10 mouse cellular contexts compared by ENCODE assay signal in genomic region chrX:99443528-99443962, GRCm38 (mm10). TPM values are rescaled to one million over a fixed set of nuclear protein-coding genes. Genes with fewer than 3 reads are reported as not detected.
DNase-seq lines count a peak whose midpoint lies in the region; ATAC-seq and TF ChIP-seq lines count a peak whose summit lies in the region.
"Had no signal": no experiment of that assay in that cellular context is flagged by ENCODE, and none has a peak within 500 bp of the region (broad histone marks: within the 10 kb centered on the region; RNA-seq: fewer than 3 reads in every experiment).

No protein-coding gene starts in this region.

- H3K9me3 ChIP-seq in forebrain, embryonic 11.5 days (ENCODE audit: control insufficient read depth, low read length), result no peaks in the 10 kb centered on the region
- no peaks in the 10 kb centered on the region for H3K9me3 ChIP-seq in forebrain, postnatal 0 days (ENCODE audit: low read length)
- no peaks in the 10 kb centered on the region for H3K9me3 ChIP-seq in lung, postnatal 0 days (ENCODE audit: low read length)
- H3K9me3 ChIP-seq in forebrain, embryonic 14.5 days (replicated peaks; ENCODE audit: control insufficient read depth, low read length), result no peaks in the 10 kb centered on the region
- no peaks in the 10 kb centered on the region for H3K9me3 ChIP-seq in midbrain, embryonic 14.5 days (ENCODE audit: control insufficient read depth, low read length)
- no peaks in the 10 kb centered on the region for H3K9me3 ChIP-seq in heart, embryonic 11.5 days (replicated peaks; ENCODE audit: control insufficient read depth, low read length)

- H3K9ac ChIP-seq in forebrain, embryonic 11.5 days (ENCODE audit: low read length), result peak overlapping the region; percentile 20
- no peak overlapping the region for H3K9ac ChIP-seq in forebrain, postnatal 0 days
- no peak overlapping the region for H3K9ac ChIP-seq in lung, postnatal 0 days (replicated peaks; ENCODE audit: low read depth)
- no peak overlapping the region for H3K9ac ChIP-seq in forebrain, embryonic 14.5 days (ENCODE audit: low read length)
- no peak overlapping the region for H3K9ac ChIP-seq in midbrain, embryonic 14.5 days (replicated peaks; ENCODE audit: low read length)
- H3K9ac ChIP-seq in heart, embryonic 11.5 days (ENCODE audit: low read depth, low read length), result no peak overlapping the region

- peaks cover 10% of the 10 kb centered on the region; the same call in 1 of the 2 replicates for H3K27me3 ChIP-seq in forebrain, embryonic 11.5 days (ENCODE audit: control insufficient read depth, insufficient read depth, low read length)
- H3K27me3 ChIP-seq in forebrain, postnatal 0 days (ENCODE audit: insufficient read depth, low read length), result no peaks in the 10 kb centered on the region
- no peaks in the 10 kb centered on the region; the same call in 1 of the 2 replicates for H3K27me3 ChIP-seq in lung, postnatal 0 days (replicated peaks; ENCODE audit: insufficient read depth, low read length)
- no peaks in the 10 kb centered on the region for H3K27me3 ChIP-seq in forebrain, embryonic 14.5 days (replicated peaks; ENCODE audit: control insufficient read depth, insufficient read depth, low read length)
- H3K27me3 ChIP-seq in midbrain, embryonic 14.5 days (ENCODE audit: control insufficient read depth, insufficient read depth, low read length), result no peaks in the 10 kb centered on the region
- H3K27me3 ChIP-seq in heart, embryonic 11.5 days (ENCODE audit: control insufficient read depth, insufficient read depth, low read length), result peaks cover 8% of the 10 kb centered on the region; the same call in 1 of the 2 replicates

- no peak overlapping the region for H3K4me2 ChIP-seq in forebrain, embryonic 11.5 days (ENCODE audit: low read depth, low read length, severe bottlenecking)
- no peak overlapping the region for H3K4me2 ChIP-seq in forebrain, postnatal 0 days (ENCODE audit: low read depth)
- H3K4me2 ChIP-seq in lung, postnatal 0 days (replicated peaks; ENCODE audit: low read depth, low read length), result no peak overlapping the region
- H3K4me2 ChIP-seq in forebrain, embryonic 14.5 days (ENCODE audit: low read length), result no peak overlapping the region
- no peak overlapping the region for H3K4me2 ChIP-seq in midbrain, embryonic 14.5 days (ENCODE audit: low read length)
- no peak overlapping the region for H3K4me2 ChIP-seq in heart, embryonic 11.5 days

- 26% methylated on average over 16 of the region's 16 CpGs for WGBS in forebrain, embryonic 11.5 days
- WGBS in forebrain, postnatal 0 days, result 49% methylated on average over 16 of the region's 16 CpGs
- WGBS in lung, postnatal 0 days, result 36% methylated on average over 16 of the region's 16 CpGs
- WGBS in forebrain, embryonic 14.5 days, result 39% methylated on average over 16 of the region's 16 CpGs
- 27% methylated on average over 16 of the region's 16 CpGs for WGBS in midbrain, embryonic 14.5 days
- WGBS in heart, embryonic 11.5 days (ENCODE audit: insufficient replicate concordance), result 35% methylated on average over 16 of the region's 16 CpGs

- peak; percentile 24; the same call in 1 of the 2 replicates for ATAC-seq in forebrain, embryonic 11.5 days (replicated peaks; ENCODE audit: low FRiP score)
- no peak for ATAC-seq in forebrain, postnatal 0 days
- ATAC-seq in lung, postnatal 0 days, result peak; percentile 47
- peak; percentile 35 for ATAC-seq in forebrain, embryonic 14.5 days
- no peak for ATAC-seq in midbrain, embryonic 14.5 days (ENCODE audit: low FRiP score, low TSS enrichment)
- no peak for ATAC-seq in heart, embryonic 11.5 days (replicated peaks; ENCODE audit: insufficient number of reproducible peaks, low FRiP score, low TSS enrichment)

- peak overlapping the region; percentile 37; the same call in 1 of the 2 replicates for H3K27ac ChIP-seq in forebrain, embryonic 11.5 days (ENCODE audit: low read depth, low read length)
- no peak overlapping the region for H3K27ac ChIP-seq in forebrain, postnatal 0 days (ENCODE audit: low read depth, low read length)
- no peak overlapping the region for H3K27ac ChIP-seq in lung, postnatal 0 days (ENCODE audit: low read length)
- no peak overlapping the region for H3K27ac ChIP-seq in forebrain, embryonic 14.5 days (ENCODE audit: low read depth, low read length)
- peak overlapping the region; percentile 37; the same call in 1 of the 2 replicates for H3K27ac ChIP-seq in midbrain, embryonic 14.5 days (replicated peaks; ENCODE audit: low read depth, low read length)
- H3K27ac ChIP-seq in heart, embryonic 11.5 days (ENCODE audit: low read depth, low read length), result no peak overlapping the region
- H3K27ac ChIP-seq: heart, adult 2 months had no signal

- no peak for TF ChIP-seq CTCF in forebrain, postnatal 0 days (IDR thresholded peaks at IDR 0.05; ENCODE audit: low read depth)
- no peak for TF ChIP-seq CTCF in lung, postnatal 0 days (IDR thresholded peaks at IDR 0.05)

- DNase-seq in forebrain, embryonic 11.5 days (ENCODE audit: low spot score), result no peak
- DNase-seq in forebrain, postnatal 0 days, result no peak
- DNase-seq in lung, postnatal 0 days (ENCODE audit: low spot score), result no peak
- no peak for DNase-seq in lung, postnatal 36 days
- no peak for DNase-seq in forebrain, embryonic 14.5 days (ENCODE audit: low spot score)
- no peak for DNase-seq in midbrain, embryonic 14.5 days
- no peak for DNase-seq in thymus, postnatal 36 days
- DNase-seq: heart, adult 2 months; left cerebral cortex, postnatal 4 days had no signal

- no peak for TF ChIP-seq EP300 in lung, postnatal 0 days (IDR thresholded peaks at IDR 0.05)

- peaks cover 5% of the 10 kb centered on the region for H3K4me1 ChIP-seq in forebrain, embryonic 11.5 days (replicated peaks; ENCODE audit: control insufficient read depth, insufficient read depth, low read length)
- H3K4me1 ChIP-seq in forebrain, postnatal 0 days (ENCODE audit: insufficient read depth), result no peaks in the 10 kb centered on the region
- H3K4me1 ChIP-seq in lung, postnatal 0 days (ENCODE audit: insufficient read depth, low read depth, low read length), result no peaks in the 10 kb centered on the region
- H3K4me1 ChIP-seq in forebrain, embryonic 14.5 days (ENCODE audit: control insufficient read depth, insufficient read depth, low read length), result no peaks in the 10 kb centered on the region; the same call in 1 of the 2 replicates
- H3K4me1 ChIP-seq in midbrain, embryonic 14.5 days (ENCODE audit: control insufficient read depth, insufficient read depth, low read length), result no peaks in the 10 kb centered on the region
- no peaks in the 10 kb centered on the region for H3K4me1 ChIP-seq in heart, embryonic 11.5 days (ENCODE audit: control insufficient read depth, insufficient read depth, low read length)

- no peak overlapping the region for H3K4me3 ChIP-seq in forebrain, embryonic 11.5 days (ENCODE audit: low read depth, low read length)
- no peak overlapping the region for H3K4me3 ChIP-seq in forebrain, postnatal 0 days (ENCODE audit: low read depth, low read length)
- no peak overlapping the region for H3K4me3 ChIP-seq in lung, postnatal 0 days (ENCODE audit: low read depth, low read length)
- H3K4me3 ChIP-seq in forebrain, embryonic 14.5 days (ENCODE audit: low read depth, low read length), result no peak overlapping the region
- no peak overlapping the region for H3K4me3 ChIP-seq in midbrain, embryonic 14.5 days (replicated peaks; ENCODE audit: low read depth, low read length)
- no peak overlapping the region for H3K4me3 ChIP-seq in heart, embryonic 11.5 days (ENCODE audit: low read depth, low read length)
- H3K4me3 ChIP-seq: heart, adult 2 months had no signal

- H3K36me3 ChIP-seq in forebrain, embryonic 11.5 days (ENCODE audit: control insufficient read depth, insufficient read depth, low read length), result no peaks in the 10 kb centered on the region
- no peaks in the 10 kb centered on the region for H3K36me3 ChIP-seq in forebrain, postnatal 0 days (ENCODE audit: insufficient read depth)
- no peaks in the 10 kb centered on the region for H3K36me3 ChIP-seq in lung, postnatal 0 days (ENCODE audit: insufficient read depth, low read length)
- H3K36me3 ChIP-seq in forebrain, embryonic 14.5 days (ENCODE audit: control insufficient read depth, insufficient read depth, low read length), result no peaks in the 10 kb centered on the region
- H3K36me3 ChIP-seq in midbrain, embryonic 14.5 days (ENCODE audit: control insufficient read depth, insufficient read depth, low read length), result no peaks in the 10 kb centered on the region
- no peaks in the 10 kb centered on the region for H3K36me3 ChIP-seq in heart, embryonic 11.5 days (ENCODE audit: control insufficient read depth, insufficient read depth, low read length)

RNA-seq across cellular contexts. Expression of gene Pja1, which starts 27.5 kb away (rescaled TPM):
- polyA plus RNA-seq in forebrain, embryonic 11.5 days (2014; fragmentation: Nextera tagmentation; extraction: Ambion mirVana), result 228 TPM in 2 replicates
- 270 and 285 TPM in 2 replicates for total RNA-seq in forebrain, postnatal 0 days (2014; rRNA removed)
- 378 and 395 TPM in 2 replicates for polyA plus RNA-seq in forebrain, postnatal 0 days (2015; fragmentation: Nextera tagmentation; extraction: Ambion mirVana)
- polyA plus RNA-seq in lung, postnatal 0 days (2015; fragmentation: Nextera tagmentation; extraction: Ambion mirVana), result 71.4 and 79.6 TPM in 2 replicates
- polyA plus RNA-seq in forebrain, embryonic 14.5 days (2014; fragmentation: Nextera tagmentation; extraction: Ambion mirVana), result 328 and 377 TPM in 2 replicates
- polyA plus RNA-seq in midbrain, embryonic 14.5 days (2014; fragmentation: Nextera tagmentation; extraction: Ambion mirVana), result 327 and 333 TPM in 2 replicates
- polyA plus RNA-seq in heart, embryonic 11.5 days (2014; fragmentation: Nextera tagmentation; extraction: Ambion mirVana), result 97.3 and 110 TPM in 2 replicates

Comparison
In these comparisons a context has a peak if more than half of its experiments do, and no peak if none do; other contexts are left out.
1. ATAC-seq: peak in forebrain, embryonic 11.5 days (single experiment), lung, postnatal 0 days (single experiment) and forebrain, embryonic 14.5 days (single experiment); none in forebrain, postnatal 0 days (single experiment), midbrain, embryonic 14.5 days (single experiment) and heart, embryonic 11.5 days (single experiment).
2. H3K27ac ChIP-seq: peak in forebrain, embryonic 11.5 days (single experiment) and midbrain, embryonic 14.5 days (single experiment); none in forebrain, postnatal 0 days (single experiment), lung, postnatal 0 days (single experiment), forebrain, embryonic 14.5 days (single experiment) and heart, embryonic 11.5 days (single experiment).